Mouse (Mus musculus): Measurements from ENCODE around the gene Satb2.

The Satb2 gene

DNA sequence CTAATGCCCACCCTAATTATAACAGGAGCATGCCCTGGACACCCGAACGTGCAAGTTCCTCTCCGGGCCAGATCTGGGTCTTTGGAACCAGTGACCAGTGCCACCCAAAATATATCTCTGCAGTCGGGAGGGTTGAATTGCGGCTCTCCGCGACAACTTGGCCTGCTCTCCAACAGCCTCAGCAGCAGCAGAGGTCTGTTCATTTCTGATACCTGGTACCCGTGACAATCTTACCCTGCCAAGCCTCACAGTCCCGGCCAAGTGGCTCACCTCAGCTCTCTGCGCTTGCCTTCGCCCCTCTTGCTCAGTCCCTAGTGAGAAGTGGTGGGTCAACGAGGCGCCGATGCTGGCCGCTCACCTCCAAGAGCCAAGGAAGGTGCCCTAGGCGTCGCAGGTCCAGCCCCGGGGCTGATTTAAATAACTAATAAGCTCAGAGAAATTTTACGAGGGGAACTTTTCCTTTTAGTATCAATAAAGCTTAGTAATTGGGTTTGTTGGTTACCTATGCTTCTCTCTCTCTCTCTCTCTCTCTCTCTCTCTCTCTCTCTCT lies at the start of gene Satb2:
Gene Satb2, minus strand, starts transcription at position 500 of the 550 bp plus-strand sequence.
- no peak for DNase-seq

DNA sequence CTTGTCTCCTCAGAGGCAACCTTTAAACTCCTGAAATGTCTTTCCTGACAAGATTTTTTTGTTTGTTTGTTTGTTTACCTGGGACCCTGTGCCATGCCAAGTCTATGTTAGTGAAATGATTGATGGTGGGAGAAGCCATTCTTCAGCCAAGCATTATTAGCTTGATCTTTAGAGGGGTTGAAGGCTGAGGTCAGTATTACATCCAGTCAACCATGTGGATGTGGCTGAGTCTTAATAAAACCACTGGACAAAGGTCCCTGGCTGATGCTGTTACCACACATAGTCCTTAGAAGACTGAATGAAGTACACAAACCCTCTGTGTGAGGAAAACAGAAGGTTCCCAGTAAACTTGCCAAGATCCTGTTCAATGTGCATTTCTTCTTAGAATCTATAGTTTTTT lies 40.5 kb upstream of the Satb2 start:
- no peak for DNase-seq

DNA sequence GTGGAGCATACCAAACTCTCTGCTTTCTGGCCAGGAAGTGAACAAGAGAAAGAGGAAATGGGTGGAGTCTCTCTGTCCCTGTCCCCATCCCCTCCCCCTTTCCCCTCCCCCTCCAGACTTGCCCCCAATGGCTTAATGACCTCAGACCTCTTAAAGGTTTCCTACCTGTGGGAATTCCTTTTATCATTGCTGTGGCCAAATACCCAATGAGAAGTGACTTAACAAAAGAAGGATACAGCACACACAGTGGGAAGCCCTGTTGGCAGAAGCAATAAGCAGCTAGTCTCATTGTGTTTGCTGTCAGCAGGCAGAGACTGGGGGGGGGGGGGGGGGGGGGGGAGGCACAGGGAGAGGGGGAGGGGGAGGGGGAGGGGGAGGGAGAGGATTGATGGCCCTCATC lies 35.4 kb upstream of the Satb2 start:
- DNase-seq: no peak

DNA sequence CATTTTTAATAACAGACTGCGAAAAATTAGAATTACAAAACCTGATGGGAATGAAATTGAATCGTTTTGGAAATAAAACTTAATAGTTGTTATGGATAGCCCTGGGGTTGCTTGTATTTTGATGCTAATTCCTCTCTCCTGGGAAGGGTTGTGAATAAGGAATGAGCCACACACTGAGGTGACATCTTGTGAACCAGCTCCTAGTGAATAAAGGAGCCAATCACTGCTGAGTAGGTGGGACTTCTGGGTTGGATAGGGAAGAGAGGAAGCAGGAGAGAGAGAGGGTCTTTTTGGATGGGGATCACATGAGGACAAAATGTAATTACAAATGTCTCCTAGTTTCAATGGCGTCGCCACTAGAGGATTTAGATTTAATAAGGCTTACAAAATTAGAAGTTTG lies 30.7 kb upstream of the Satb2 start:
- DNase-seq: no peak

DNA sequence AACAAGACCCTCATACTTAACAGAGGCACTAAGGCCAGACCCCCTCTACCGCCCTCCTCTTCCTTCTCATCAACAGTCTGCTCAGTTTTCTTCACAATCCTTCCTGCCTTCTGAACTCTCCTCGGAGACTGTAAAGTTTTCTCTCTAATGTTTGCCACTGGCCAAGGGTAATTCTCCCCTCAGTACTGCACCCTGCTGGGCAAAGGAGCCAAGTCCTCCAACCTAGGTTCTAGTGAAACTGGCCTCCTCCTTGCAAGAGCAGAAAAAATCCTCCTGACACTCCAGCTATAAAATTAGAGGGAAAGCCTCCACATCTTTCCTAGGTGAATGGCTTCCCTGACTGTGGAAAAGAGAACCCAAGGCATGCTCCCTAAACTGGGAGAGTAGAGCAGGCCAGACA lies 16.6 kb upstream of the Satb2 start:
- DNase-seq: no peak

DNA sequence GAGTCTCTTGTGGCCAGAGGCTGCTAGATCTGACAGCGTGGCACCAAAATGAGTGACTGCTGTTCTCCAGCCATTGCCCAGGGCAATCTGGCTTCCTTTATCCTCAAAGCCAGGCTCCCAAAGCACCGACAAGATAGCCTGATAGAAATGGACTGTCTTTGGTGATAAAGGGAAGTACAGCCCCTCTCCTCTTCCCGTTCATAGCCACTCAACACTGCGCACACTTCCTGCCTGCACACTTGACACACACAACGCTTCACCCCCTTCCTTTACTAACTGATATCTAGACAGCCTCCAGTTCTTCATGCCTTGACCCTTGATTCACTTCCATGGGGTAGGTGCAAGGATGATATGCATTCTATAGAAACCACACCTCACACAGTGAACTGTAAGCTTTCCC lies 13.9 kb upstream of the Satb2 start:
- DNase-seq: no peak

DNA sequence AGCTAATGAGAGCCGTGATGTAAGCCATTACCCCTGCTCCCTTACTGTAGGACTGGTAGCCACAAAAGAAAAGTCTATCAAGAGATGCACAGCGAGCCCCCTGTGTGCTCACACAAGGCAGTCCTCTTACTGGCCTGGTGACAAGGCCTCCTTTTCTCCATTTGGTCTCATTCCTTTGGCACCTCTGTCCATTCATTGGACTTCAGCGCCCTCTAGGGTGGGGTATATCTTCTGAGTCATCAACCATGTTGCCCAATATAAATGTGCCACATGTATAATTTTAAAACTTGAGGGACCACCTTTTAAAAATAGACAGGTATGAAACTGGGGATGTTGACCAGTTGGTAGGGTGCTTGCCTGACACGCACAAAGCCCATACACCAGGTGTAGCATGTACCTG lies 13.2 kb upstream of the Satb2 start:
- peak; percentile 52 for DNase-seq

DNA sequence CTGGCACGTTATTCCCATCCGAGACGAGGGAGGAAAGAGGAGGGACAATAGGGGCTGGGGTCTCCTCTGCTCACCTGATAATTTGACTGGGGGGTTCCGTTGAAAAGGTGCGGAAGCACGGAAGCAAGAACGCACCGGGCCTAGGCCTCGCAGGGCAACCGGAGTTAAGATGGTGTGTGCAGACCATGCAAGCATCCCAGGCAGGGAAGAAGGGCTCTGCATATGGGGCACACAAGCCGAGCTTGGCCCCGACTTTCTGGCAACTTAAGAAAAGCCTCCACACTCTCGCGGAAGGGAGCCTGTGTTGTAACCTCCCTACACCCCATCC lies 6.0 kb upstream of the Satb2 start:
- no peak for DNase-seq

DNA sequence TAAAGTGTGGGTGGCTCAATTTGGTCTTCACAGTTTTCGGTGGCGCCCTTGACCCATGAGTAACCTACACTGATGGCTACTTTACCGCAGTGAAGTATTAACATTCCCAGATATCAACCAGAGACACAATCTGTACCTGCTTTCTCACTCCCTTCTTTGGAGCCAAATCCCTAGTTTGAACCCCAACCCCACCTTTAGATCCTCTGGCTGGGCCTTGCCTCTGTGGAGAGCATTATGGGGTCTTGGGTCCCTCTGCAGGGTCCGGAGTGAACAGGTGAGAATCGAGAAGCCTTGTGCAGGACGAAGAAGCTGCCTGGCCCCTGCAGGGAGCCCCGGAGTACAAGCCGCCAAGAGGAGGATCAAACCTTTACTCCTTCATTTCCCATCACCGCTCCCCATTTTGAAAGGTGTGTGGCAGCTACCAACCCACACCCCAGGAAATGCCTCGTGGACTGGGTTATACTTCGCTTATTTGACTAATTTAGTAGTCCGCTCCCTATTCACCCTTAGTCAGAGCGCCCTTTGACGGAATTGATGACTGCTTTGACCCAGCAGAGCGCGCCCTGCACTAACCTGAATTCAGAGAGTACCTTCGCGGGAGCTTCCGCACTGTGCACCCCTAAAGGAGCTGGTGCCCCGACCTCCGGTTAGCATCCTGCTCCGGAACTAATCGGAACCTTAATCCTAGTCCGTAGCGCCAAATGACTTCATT lies 5.5 kb upstream of the Satb2 start:
- no peak for DNase-seq

DNA sequence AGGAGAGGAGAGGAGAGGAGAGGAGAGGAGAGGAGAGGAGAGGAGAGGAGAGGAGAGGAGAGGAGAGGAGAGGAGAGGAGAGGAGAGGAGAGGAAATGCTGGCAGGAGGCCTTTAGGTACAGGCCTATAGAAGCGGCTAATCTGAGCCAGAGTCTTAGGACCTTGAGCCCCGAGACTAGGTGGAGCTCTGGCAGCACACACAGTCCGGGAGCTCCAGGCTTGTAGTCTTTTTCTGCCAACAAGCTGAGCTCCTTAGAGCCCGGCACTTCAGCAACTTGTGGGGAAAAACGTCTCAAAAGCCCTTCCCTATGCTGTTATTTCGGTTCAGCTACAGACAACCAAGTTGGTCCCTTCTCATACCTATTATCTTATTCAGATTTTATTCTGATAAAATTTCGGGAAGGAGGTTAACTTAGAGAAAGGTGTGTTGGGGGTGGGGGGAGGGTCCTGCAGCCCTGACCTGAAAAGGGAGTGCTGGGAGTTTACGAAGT lies 4.7 kb upstream of the Satb2 start:
- no peak for DNase-seq

DNA sequence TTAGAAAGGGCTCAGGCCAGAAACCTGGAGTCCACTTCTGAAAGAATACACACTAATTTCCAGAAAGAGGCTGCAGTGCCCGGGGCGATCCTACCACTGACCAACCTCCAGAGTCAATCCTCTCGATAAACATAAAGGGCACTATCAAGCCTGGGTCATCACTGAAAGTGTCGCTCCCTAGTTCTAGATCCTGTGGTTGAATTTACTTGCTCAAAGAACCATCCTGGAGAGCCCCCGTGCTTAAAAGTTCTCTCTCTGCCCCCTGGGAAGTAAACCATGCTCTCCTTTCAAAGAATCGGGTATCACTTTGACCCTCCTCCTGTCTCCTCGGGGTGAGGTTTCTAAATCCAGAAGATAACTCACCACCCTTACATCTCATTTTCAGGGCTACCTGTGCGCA lies 4.2 kb upstream of the Satb2 start:
- no peak for DNase-seq

DNA sequence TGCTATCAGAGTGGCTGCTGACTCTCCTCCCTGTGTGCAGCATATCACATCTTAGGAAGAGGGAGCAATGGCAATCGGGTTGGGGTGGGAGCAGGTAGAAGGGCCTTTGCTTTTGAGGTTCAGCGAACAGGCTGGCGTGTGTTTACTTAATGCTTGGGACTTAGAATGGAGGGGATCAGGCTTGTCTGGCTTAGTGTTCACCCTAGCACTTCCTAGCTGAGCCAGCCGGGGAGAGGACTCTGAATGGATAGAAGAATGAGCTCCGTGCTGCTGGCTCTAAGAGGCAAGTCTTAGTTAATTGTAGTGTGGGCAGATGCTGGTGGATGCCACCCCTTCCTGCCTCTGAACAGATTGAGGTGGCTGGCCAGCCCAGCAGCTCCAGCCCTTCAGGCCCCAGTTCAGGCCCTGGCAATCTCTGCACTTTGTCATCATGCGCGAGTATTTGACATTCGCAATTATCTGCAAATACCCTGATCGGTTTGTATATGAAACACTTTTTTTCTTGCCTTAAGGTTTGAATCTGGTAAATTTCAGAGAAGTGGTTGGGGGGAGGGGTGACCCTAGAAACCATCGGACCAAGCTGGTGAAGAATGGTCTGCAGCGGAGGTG lies 3.6 kb upstream of the Satb2 start:
- DNase-seq: no peak

DNA sequence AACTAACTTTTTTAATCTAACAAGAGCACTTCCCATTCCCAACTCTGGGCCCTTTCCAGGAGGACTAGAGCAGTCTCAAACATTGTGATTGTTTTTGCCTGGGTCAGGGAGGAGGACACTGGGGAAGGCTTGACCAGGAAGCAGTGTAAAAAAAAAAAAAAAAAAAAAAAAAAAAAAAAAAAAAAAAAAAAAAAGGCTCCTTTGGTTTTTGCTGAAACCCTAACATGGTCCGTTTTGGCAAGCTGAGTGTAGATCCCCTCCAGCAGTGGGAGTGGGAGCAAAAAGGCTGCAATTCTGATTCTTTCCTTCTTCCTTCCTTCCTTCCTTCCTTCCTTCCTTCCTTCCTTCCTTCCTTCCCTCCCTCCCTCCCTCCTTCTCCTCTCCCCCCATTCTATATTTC lies 3.1 kb upstream of the Satb2 start:
- DNase-seq: no peak

DNA sequence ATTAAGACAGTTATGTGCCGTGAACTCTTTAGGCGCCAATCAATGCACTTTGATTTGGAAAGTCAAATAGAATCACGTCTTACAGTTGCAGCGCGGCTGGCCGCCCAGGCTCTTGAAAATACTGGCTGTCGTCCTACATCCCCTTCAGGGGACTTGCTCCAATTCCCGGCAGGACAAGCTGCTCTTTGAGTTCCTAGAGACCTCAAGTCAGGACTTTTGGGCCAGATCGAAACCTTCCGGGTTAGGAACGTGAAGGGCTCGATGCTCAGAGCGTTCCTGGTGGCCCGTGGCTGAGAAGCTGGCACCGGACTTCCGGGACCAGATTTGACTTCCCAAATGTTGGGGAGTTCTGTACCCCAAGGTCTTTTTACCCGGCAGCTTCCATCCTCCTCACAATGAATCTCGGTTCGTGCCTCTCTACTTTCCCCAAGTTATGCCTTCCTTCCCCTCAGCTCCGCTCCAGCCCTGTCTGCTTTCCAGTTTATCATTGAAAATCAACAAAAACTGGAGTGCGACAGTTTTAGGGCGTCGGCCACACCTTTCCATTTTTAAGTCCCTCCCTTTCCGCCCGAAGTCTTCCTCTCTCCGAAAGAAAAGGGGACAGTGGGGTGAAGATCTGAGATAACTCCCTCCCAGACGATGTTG lies 2.3 kb upstream of the Satb2 start:
- DNase-seq: no peak

DNA sequence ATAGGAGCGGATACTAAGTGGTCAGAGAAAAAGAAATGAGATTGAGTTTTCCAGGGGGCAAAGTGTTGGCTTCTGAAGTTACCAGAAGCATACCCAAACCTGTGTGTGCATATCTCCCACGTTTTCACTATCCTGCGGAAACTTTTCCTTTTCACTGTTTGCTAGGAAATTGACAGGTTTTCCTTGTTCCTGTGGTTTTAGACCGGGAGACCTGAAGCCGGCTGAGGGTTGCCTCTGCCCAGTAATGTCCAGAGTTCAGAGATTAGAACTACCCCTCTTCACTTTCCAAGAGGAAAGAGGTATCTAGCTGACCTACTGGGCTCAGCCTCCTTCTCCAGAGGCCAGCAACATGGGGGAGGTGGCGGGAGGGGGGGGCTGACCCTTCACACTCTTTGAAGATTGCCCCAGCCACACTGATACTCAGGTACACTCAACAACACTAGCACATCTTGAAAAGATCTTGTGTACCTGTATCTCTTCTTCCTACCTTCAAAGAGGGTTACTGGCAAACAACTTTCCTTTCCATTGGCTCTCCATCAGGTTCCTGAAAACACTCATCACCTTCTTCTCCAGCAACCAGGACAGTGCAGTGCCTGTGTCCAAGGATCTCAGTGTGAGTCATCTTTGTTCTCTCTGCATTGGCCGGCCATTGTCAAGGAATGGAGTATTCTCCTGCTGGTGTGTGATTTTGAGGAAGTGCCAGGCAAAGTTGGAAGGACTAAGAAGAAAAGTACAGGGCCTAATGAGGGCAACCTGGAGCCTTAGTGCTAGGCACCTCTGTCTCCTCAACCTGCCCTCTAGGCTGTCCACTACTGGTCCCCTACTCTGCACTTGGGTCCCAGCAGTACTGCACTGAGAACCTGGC lies 1.3 kb upstream of the Satb2 start:
- DNase-seq: no peak

DNA sequence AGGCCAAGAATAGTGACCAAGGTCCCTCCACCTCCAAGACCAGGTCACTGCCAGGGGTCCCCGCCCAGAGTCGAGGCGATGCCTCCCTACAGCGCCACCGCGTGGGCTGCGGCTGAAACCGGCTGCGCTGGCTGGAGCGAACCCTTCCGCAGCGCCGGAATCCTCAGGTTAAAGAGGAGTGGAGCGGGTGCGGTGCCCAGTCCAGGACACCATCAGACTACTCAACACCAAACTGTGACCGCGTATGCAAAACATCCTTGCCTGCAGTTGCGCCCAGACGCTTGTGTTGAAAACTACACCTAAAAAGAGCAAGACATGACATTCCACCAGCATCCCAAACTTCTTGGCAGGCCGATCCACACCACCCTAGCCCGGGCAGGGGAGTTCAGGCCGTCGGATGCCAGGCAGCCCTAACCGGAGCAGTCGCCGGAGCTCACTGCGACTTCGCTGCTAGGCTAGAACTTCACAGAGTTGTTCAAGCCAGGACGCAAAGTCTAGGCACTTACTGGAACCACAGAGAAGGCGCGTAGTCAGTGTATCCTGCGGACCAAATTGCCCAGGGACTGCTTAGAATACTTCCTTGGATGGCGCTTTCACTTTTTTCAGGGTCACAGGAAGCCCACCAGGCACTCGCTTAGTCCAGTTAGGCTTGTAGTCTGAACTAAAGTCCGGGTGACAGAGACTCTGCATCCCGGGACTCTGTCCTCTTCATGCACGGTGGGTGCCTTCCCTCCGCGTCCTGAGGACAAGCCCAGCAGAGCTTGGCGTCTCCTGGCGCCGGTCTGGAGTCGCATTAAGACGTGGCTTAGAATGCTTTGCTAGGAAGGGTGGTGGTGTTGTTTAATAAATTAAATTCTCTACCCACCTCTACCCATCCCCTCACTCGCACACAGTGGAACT lies 999 bp downstream of the Satb2 start:
- DNase-seq: peak; percentile 86

DNA sequence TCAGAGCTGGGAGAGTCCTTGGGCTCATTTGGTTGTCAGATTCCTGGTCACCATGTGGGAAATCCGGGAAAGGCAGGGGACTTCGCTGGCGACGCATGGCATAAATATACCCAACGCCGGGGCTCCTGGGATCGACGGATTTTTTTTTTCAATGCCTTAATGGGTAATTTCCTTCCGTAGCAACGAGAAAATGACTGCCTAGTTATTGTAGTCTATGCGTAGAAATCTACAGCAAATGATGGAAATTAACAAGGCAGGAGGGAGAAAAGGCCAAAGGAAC lies 1.7 kb downstream of the Satb2 start:
- DNase-seq: no peak

DNA sequence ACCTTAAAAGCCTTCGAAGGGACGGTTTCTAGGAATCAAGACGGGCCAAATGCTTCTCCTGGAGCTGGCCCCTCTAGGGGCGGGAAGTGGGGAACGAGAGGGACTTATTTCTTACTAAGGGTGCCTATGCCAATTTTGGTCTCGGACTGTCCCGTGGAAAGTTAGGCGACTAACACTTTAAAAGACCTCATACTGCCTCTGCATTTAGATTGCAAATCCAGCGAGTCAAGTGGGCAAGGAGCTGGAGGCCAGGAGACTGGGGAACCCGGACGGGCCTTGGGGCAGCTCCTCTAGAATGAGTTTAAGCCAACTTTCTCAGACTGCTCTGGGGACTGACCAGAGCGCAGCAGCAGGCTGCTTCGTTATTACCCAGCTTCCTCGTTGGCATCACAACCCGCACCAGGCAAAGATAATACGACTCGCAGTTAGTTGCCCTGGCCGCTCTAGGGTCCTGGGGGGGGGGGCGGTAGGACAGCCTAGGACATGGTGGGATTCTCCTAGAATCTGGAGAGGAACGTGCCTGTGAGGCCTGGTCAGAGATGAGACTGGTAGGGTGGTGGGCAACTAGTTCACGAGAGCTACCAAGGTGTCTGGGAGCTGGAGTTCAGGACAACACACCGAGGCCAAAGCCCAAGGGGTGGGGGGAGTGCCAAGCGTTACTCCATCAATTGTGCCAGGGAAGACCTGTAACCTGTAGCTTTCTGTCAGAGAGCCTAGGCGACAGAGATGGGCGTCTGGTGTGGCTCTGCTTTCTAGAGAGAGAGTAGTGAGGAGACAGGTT lies 2.2 kb downstream of the Satb2 start:
- no peak for DNase-seq

DNA sequence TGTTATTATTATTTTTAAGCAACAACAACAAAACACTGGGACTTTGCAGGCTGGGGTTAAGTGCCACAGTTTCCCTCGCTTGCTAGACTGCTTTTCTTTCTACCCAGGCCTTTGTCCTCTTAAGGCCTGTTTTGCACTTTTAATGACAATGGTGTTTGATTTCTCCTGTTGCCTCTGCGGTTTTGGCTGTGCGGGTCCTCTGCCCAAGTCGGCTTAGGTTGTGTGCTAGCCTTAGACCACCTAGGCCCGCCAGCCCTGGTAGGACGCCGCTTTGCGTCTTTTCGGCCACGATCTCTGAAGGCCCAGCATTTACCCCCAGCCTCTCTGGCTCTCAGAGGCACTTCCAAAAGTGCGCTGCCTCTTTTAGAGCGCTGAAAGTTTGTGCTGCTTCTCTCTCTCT lies 2.9 kb downstream of the Satb2 start:
- DNase-seq: no peak

DNA sequence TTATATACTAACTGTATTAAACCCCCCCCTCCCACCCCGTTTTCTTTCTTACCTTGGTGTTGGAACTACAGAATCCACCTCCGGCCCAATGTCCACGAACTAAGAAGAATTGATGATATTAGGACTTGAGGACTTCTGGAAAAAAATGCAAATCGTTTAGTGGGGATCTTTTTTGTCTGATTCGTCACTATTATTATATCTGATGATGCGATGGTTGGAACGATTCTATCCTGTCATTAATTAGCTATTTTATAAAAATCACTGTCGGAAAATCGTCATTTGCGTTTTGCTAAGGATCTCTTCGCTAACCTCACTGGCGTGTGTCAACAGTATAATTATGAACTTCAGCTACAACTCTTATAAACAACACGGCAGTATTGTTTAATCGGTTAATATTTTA lies 4.3 kb downstream of the Satb2 start:
- no peak for DNase-seq

DNA sequence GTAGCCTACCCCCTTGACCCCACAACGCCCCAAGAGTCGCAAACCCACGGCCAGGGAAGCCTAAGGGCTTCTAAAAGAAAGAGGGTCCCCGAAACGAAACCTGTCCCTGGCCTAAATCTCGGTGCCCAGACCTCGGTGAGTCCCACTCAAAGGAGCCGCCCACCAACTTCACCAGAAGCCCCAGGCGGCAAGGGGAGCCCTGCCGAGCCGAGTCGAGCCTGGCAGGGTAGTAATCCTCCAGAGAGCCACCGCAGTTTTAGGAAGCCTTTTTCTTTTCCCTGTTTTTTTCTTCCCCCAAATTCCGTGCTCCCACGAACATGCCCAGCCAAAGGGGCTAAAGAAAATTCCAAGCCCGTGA lies 4.9 kb downstream of the Satb2 start:
- no peak for DNase-seq

All from kidney, postnatal 10 days (tissue).